Mouse (Mus musculus): ENCODE measurements at regions not wholly inside any gene's neighbourhood (a gene's known extent, or its start where the extent isn't known, plus 50 kb on each side); places are given as distances from the start of the nearest gene placed in this dataset.

- intact Hi-C loops (cut with DNase I): no loop called here
- TF ChIP-seq CTCF (IDR thresholded peaks at IDR 0.05): no peak
- DNase-seq (ENCODE audit: extremely low spot score in 1 of 2, low spot score in 2 of 2): no peak
- Histone ChIP-seq H3K27ac (no peak overlapping the region), H3K4me3 (no peak overlapping the region)
Measured at GRCm38 (mm10) chr13:101893035-101893600, 125.1 kb upstream of the Pik3r1 start.

- no peak for DNase-seq (ENCODE audit: extremely low spot score in 1 of 2, low spot score in 2 of 2)
- no peak overlapping the region for H3K27ac ChIP-seq
- TF ChIP-seq CTCF (IDR thresholded peaks at IDR 0.05): no peak
- intact Hi-C loops (cut with DNase I): no loop called here
- no peak overlapping the region for H3K4me3 ChIP-seq
Measured at GRCm38 (mm10) chr13:101895161-101895560, 127.1 kb upstream of the Pik3r1 start.

DNA sequence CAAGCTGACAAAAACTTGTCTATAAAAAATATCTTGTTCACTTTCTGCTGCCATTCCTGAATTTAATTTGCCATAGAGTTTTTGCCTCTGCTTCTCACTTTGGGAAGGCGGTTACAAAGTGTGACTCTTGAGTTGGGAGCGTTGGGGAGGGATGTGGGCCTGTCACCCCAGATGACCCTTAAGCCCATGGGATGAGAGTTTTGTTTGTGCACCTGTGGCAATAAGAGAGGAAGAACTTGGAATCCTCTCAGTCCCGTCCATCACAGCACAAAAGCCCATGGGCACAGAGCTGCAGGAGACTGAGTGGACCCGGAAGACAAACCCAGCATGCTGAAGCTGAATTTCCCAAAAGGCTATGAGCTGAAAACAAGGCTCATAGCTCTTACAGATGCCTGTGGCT is 127.7 kb upstream of the Pik3r1 start:
- intact Hi-C loops (cut with DNase I): no loop called here
- H3K27ac ChIP-seq: no peak overlapping the region
- DNase-seq (ENCODE audit: extremely low spot score in 1 of 2, low spot score in 2 of 2): no peak
- no peak for TF ChIP-seq CTCF (IDR thresholded peaks at IDR 0.05)
- no peak overlapping the region for H3K4me3 ChIP-seq

DNA sequence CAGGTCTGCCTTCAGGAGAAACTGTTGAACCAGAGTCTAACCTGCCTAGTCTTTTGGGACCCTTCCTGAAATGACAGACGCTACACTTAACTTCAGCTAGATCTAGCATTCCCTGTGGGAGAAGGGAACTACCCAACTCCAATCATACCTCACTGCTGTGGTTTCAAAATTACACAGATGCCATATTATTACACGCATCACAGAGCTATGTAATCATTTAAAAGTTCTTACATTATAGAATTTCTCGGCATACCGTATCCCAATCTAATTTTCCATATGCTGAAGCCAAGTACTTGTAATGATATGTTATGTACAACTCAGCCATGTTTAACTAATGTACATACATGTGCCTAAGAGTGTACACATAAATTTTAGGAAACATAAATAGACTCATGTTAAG is 128.9 kb upstream of the Pik3r1 start:
- no peak for TF ChIP-seq CTCF (IDR thresholded peaks at IDR 0.05)
- DNase-seq (ENCODE audit: extremely low spot score in 1 of 2, low spot score in 2 of 2): no peak
- Histone ChIP-seq H3K4me3 (no peak overlapping the region), H3K27ac (no peak overlapping the region)
- intact Hi-C loops (cut with DNase I): no loop called here

DNA sequence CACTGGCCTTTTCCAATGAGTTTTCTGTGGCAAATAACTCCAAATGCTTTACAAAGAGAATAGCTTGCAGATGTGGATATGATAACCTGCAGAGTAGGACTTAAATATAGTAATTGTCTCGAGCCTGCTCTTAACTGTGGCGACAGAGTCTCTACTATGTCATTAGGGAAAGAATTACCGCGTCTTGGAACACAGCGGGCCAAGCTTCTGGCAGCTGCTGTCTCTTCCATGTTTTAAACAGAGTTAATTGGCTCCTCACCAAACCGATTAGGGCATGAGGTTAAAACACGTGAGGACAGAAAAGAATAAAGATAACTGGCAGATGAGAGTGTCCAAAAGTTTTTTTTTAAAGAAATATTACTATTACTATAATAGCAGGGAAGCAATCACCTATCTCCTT is 134.2 kb upstream of the Pik3r1 start:
- intact Hi-C loops (cut with DNase I): no loop called here
- H3K4me3 ChIP-seq: no peak overlapping the region
- no peak for DNase-seq (ENCODE audit: extremely low spot score in 1 of 2, low spot score in 2 of 2)
- H3K27ac ChIP-seq: no peak overlapping the region
- TF ChIP-seq CTCF (IDR thresholded peaks at IDR 0.05): no peak

GRCm38 (mm10) chr13:101905909-101906676 is 138.1 kb upstream of the Pik3r1 start:
- peak overlapping the region; percentile 60; the same call in 1 of the 2 replicates for H3K27ac ChIP-seq
- intact Hi-C loops (cut with DNase I): no loop called here
- peak; percentile 17 to 20 for DNase-seq (ENCODE audit: extremely low spot score in 1 of 2, low spot score in 2 of 2)

DNA sequence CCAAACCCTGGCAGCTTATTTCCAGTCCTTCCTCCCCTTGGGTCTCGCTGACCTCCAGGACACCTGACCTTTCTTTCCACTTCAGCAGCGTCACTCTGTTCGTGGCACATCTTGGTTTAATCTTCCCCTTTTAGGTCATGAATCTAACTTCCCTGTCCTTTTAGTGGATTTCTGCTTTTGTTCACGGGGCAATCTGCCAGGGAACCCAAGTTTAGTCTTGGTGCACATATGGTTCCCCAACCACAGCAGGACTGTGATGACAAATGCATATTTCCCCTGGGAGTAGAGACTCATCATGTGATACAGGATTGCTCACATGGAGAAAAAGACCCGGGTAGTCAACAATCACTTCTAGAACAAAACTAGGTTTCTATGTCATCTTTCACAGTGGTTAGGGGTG is 141.0 kb upstream of the Pik3r1 start:
- intact Hi-C loops (cut with DNase I): no loop called here
- Histone ChIP-seq H3K27ac (no peak overlapping the region), H3K4me3 (no peak overlapping the region)
- no peak for TF ChIP-seq CTCF (IDR thresholded peaks at IDR 0.05)
- peak; percentile 16 to 37 for DNase-seq (ENCODE audit: extremely low spot score in 1 of 2, low spot score in 2 of 2)

More at GRCm38 (mm10) chr13:101905909-101906676, 138.1 kb upstream of the Pik3r1 start:
- no peak for TF ChIP-seq CTCF (IDR thresholded peaks at IDR 0.05)
- no peak overlapping the region for H3K4me3 ChIP-seq

- Histone ChIP-seq H3K4me3 (no peak overlapping the region), H3K27ac (no peak overlapping the region)
- no peak for DNase-seq (ENCODE audit: extremely low spot score in 1 of 2, low spot score in 2 of 2)
- no peak for TF ChIP-seq CTCF (IDR thresholded peaks at IDR 0.05)
- intact Hi-C loops (cut with DNase I): loop anchor here (2.0 to 5.0 kb wide), 3 partner anchors 142 to 837 kb away; partner anchors contain the start of gene Pik3r1
Measured at GRCm38 (mm10) chr13:101910687-101911086, 142.7 kb upstream of the Pik3r1 start.

DNA sequence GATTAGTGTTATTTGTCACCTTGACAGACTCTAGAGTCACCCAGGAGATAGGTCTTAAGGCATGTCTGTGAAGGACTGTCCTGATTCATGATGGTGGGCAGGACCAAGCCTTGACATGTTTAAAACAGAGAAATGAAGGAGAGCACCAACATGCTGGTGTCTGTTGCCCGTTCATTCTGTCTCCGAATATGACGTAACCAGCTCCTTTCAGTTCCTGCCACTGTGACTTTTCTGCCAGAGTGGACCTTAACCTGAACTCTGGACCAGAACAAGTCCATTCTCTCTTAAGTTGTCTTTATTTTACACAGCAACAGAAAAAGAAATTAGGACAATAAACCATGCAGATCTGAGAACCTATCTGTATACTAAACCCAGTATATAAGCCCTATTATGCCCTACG is 146.1 kb upstream of the Pik3r1 start:
- DNase-seq (ENCODE audit: extremely low spot score in 1 of 2, low spot score in 2 of 2): no peak
- no peak for TF ChIP-seq CTCF (IDR thresholded peaks at IDR 0.05)
- intact Hi-C loops (cut with DNase I): loop anchor here (5.0 kb wide), 2 partner anchors 733 to 833 kb away; no protein-coding TSS in a partner anchor
- peak overlapping the region; percentile 62 for H3K27ac ChIP-seq
- H3K4me3 ChIP-seq: no peak overlapping the region

GRCm38 (mm10) chr13:101914691-101915541 is 146.9 kb upstream of the Pik3r1 start:
- no peak for TF ChIP-seq CTCF (IDR thresholded peaks at IDR 0.05)
- peak; percentile 33 to 40 for DNase-seq (ENCODE audit: extremely low spot score in 1 of 2, low spot score in 2 of 2)
- Histone ChIP-seq H3K4me3 (no peak overlapping the region), H3K27ac (peak overlapping the region; percentile 59; the same call in 1 of the 2 replicates)
- intact Hi-C loops (cut with DNase I): loop anchor here (5.0 kb wide), 3 partner anchors 407 to 832 kb away; no protein-coding TSS in a partner anchor

GRCm38 (mm10) chr13:101915542-101915941 is 147.5 kb upstream of the Pik3r1 start:
- peak; percentile 16 to 33 for DNase-seq (ENCODE audit: extremely low spot score in 1 of 2, low spot score in 2 of 2)
- Histone ChIP-seq H3K4me3 (no peak overlapping the region), H3K27ac (no peak overlapping the region)
- TF ChIP-seq CTCF (IDR thresholded peaks at IDR 0.05): no peak
- intact Hi-C loops (cut with DNase I): loop anchor here (5.0 kb wide), 1 partner anchor 407 kb away; no protein-coding TSS in a partner anchor

Measured in left cerebral cortex, adult 2 months (tissue).